Mouse (Mus musculus) testis, postnatal 10 days (tissue): ENCODE data around the gene Bpifb9a.
"Not testable (repeated sequence)": the region's sequence is repeated elsewhere in the genome, so short reads cannot be mapped to it uniquely, and the experiment has no call there.

Source experiments
- DNase-seq: peaks from one replicate; pipeline ENCODE4 v3.0.0; 2021; ENCODE audit warnings: low spot score

Gene Bpifb9a

GRCm38 (mm10) chr2:154257554-154257953, at the start of gene Bpifb9a:
Gene Bpifb9a, plus strand, starts transcription at chr2:154257854.
- DNase-seq, result not testable (repeated sequence)

GRCm38 (mm10) chr2:154209112-154209511, 48.5 kb upstream of the Bpifb9a start:
- DNase-seq, result no peak

- no peak for DNase-seq
Observed at GRCm38 (mm10) chr2:154211121-154211520, 46.5 kb upstream of the Bpifb9a start.

- DNase-seq, result no peak
Observed at GRCm38 (mm10) chr2:154211881-154212280, 45.8 kb upstream of the Bpifb9a start.

- peak; percentile 91 for DNase-seq
Observed at GRCm38 (mm10) chr2:154215191-154215590, 42.5 kb upstream of the Bpifb9a start.

- DNase-seq, result no peak
Observed at GRCm38 (mm10) chr2:154219950-154220349, 37.7 kb upstream of the Bpifb9a start.

- peak; percentile 73 for DNase-seq
Observed at GRCm38 (mm10) chr2:154223265-154223916, 34.3 kb upstream of the Bpifb9a start, which contains the start of gene Bpifb5. Gene Bpifb5, plus strand, starts transcription at chr2:154223742.

- DNase-seq, result no peak
Observed at GRCm38 (mm10) chr2:154223917-154224273, 33.8 kb upstream of the Bpifb9a start.

- no peak for DNase-seq
Observed at GRCm38 (mm10) chr2:154226991-154227390, 30.7 kb upstream of the Bpifb9a start.

GRCm38 (mm10) chr2:154227830-154228229, 29.8 kb upstream of the Bpifb9a start:
- DNase-seq, result no peak

- DNase-seq, result no peak
Observed at GRCm38 (mm10) chr2:154233426-154233825, 24.2 kb upstream of the Bpifb9a start.

GRCm38 (mm10) chr2:154240771-154241170, 16.9 kb upstream of the Bpifb9a start:
- no peak for DNase-seq

GRCm38 (mm10) chr2:154242726-154243125, 14.9 kb upstream of the Bpifb9a start:
- DNase-seq, result not testable (repeated sequence)

- no peak for DNase-seq
Observed at GRCm38 (mm10) chr2:154243356-154244036, 14.2 kb upstream of the Bpifb9a start.

- DNase-seq, result no peak
Observed at GRCm38 (mm10) chr2:154245322-154245721, 12.3 kb upstream of the Bpifb9a start.

GRCm38 (mm10) chr2:154255254-154255653, 2.4 kb upstream of the Bpifb9a start:
- not testable (repeated sequence) for DNase-seq

GRCm38 (mm10) chr2:154255770-154256169, 1.9 kb upstream of the Bpifb9a start:
- DNase-seq, result no peak

GRCm38 (mm10) chr2:154264397-154264796, 6.7 kb downstream of the Bpifb9a start:
- not testable (repeated sequence) for DNase-seq

GRCm38 (mm10) chr2:154291866-154292265, 34.2 kb downstream of the Bpifb9a start:
- not testable (repeated sequence) for DNase-seq

GRCm38 (mm10) chr2:154292833-154293232, 35.2 kb downstream of the Bpifb9a start:
- DNase-seq, result no peak

- peak; percentile 73 for DNase-seq
Observed at GRCm38 (mm10) chr2:154294746-154295145, 37.1 kb downstream of the Bpifb9a start.

- DNase-seq, result peak; percentile 85
Observed at GRCm38 (mm10) chr2:154300496-154300895, 42.8 kb downstream of the Bpifb9a start.

- no peak for DNase-seq
Observed at GRCm38 (mm10) chr2:154301763-154302162, 44.1 kb downstream of the Bpifb9a start.
